Mouse (Mus musculus) CH12F3 (cell line): ENCODE results near the gene Cyb5r2.

Source experiments
- in situ Hi-C: fragments of 300-500 bp; cut with MboI; formaldehyde crosslinking; loops from 2 replicates; pipeline ENCODE4 v1.14.3; 2020; ENCODE audit warnings: low sequenced_read_pairs

Cyb5r2 gene

DNA sequence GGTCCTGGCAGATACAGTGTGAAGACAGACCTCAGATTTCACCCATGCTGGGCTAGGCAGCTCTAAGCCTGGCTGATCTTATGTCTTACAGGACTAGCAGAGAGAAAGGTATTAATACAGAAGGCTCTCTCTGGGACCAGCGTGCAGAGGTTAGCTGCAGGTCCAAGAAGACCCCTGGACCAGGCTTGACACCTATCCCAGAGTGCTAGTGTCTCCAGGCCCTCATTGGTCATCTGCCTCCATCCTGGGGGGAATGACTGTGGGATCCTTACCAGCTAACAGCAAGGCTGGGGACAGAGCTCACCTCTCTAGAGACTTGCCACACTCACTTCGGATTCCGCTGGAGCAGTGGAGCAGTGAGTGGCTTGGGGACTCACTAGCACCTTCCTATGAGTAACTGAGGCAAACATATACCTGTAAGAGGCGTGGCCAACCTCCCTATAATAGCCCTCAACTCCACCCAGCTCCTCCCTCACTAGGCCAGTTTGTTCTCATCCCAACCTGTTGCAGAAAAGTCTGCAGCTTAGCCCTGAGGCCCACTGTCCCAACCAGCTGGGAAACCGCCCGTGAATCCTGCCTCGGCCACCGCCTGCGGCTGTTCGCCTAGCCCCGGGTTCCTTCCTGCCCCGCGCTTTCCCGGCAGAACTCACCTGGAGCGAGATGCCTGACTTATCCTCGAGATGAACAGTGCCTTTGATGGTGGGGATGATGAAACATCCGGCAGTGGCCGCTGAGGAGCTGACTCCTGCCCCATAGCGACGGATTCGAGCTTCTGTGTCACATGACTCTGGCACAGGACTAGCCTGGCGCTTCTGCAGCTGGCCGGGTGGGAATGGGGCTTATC, at the start of gene Cyb5r2:
Gene Cyb5r2, minus strand, starts transcription at position 725 of the 844 bp plus-strand sequence.
- in situ Hi-C loops = loop anchor here (25.0 kb wide), 1 partner anchor 545 kb away; the partner anchor contains the start of gene Rbmxl2

DNA sequence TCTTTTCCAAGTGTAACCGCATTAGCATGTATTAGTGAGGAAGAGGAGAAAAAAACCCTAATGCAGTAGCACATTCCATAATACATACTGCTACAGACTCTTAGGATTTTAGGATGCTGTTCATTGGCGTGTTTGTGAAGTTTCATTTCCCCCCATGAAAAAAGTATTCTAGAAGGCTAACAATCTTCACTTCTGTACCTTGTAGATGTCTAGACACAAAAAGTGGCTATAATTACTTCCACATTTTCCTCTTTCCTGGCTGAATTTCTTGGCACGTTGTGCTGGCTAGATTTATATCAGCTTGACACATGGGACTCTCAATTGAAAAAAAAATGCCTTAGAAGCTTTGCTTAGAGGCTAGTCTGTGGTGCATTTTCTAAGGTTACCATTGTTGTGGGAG, 44.3 kb upstream of the Cyb5r2 start:
- in situ Hi-C loops = no loop called here

DNA sequence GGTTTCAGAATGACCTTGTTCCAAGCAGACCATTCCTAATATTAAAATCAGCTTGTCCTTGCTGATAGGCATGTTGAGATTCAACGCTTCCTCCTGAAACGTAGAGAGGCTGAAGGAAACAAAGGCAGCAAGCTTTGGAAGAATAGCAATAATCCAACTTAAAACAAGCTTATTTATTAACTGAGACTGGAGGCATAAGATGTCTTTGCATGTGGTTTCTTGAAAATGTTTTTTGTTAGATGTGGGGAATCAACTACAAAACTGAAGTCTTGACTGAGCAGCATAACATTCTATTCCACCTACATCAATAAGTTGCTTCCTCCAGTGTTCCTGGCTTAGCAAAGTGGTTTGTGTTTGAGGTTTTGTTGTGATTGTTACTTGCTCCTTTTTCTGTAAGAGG, 43.3 kb upstream of the Cyb5r2 start, which contains the start of gene Ovch2:
Gene Ovch2, minus strand, starts transcription at position 101 of the 400 bp plus-strand sequence.
- in situ Hi-C loops = no loop called here

DNA sequence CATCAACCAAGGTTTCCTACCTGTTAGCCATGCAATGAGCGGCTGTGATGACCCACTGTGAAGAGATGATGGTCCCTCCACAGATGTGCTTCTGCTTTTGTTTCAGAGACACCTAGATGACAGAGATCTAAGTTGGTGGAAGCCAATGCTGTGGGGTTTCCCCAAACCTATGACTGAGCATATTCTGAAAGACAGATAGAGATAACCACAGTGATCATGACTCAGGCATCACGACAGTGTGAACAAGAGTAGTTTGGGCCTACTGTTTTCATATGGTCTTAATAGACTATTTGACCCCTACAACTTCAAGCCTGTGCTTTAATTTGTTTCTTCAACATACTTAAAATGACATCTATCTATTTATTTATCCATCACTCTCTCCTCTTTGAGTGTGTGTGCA, 38.7 kb upstream of the Cyb5r2 start:
- in situ Hi-C loops = no loop called here

DNA sequence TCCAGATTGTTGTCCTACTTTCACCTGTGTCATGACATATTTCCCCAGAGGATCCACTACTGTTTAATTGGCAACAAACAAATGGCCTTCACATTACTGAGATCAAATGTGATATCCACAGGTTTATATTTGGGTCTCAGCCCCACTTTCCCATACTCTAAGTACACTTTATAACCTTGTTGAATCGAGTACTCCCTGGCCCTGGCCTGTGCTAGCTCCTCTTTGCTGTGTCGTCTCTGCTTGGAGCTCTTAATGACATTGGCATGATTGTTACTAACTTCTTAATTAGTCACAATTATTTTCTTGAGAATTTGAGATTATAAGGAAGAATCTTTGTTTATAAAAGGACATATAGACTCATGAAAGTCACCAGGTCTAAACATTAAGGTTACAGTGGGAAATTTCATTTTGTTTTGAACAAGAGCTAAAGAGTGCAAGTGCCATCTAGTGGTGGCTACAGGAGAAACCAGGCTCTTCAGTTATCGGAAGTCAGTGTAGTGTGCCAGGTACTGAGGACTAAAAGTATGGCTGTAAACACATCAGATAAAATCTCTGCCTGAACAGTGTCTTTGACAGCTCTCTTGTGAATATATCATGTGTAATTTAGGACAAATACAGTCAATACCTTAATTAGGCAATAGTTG, 30.3 kb upstream of the Cyb5r2 start:
- in situ Hi-C loops = no loop called here

DNA sequence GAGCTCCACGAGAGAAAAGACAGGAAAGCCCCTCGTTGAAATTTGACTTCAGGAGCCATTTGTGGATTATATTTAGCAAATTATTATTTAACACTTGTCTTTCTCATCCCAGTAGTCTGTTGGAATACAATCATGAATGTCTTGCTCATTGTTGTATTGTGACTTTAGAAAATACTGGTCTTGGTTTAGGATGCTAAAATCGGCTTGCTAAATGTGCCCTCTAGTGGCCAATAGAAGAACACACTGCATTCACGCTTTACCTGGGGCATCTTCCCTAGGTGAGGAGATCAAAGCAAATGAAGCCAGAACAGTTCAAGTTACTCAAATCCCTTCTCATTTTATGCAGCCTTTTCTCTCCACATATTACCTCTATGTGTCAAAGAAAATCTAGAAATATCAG, 21.8 kb upstream of the Cyb5r2 start:
- in situ Hi-C loops = no loop called here

DNA sequence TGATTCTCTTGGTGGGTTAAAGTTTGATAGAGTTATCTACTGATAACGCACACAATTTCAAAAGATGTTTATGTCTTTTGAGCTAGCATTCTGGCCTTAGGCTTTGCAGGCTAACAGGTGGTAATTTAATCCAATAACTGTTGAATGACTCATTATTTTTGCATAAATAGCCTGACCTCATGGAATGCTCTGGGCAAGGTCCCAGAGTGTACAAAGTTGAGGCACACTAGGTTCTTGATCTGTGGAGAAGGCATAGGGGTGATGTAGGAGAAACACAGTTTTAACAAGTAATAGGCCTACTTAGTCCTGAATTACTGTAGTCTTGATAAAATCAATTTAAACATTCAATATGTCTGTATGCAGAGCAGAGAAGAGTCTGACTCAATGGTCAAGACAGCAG, 20.4 kb upstream of the Cyb5r2 start:
- in situ Hi-C loops = no loop called here

DNA sequence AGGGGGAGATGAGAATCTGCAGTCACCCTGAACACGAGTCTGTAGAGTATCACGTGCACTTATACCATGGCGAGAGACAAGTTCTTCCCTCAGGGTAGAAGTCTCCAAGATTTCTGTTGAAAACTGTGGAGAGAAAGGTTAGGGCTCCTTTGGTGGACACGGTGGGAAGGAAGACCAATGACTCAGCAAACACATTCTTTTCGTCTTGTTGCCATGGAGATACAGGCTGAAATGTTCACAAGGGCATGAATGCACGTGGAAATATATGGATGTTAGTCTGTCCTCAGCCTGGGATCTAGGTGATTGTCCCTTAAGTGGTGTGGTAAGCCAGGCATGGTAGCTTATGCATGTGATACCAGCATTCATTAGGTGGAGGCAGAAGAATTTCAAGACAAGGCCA, 13.0 kb upstream of the Cyb5r2 start:
- in situ Hi-C loops = loop anchor here (25.0 kb wide), 1 partner anchor 559 kb away; the partner anchor contains the start of gene Rbmxl2

DNA sequence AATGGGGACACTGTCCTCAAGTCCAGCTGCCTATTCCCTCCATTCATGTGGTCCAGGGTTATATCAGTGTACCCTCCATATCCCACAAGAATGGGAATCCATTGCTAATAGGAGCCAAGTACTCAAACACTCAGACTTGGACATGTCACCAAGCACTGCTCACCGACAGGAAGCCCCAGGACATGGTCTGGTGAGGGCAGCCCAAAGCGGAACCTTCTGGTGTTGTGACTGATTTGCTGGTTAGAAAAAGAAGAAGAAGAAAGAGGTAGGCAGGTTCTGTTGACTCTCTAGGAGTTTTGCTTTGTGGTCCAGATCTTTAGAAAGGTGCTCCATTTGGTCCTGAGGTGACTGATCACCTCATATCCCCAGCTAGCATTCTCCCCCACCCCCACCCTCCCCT, 1.1 kb downstream of the Cyb5r2 start:
- in situ Hi-C loops = loop anchor here (25.0 kb wide), 1 partner anchor 544 kb away; the partner anchor contains the start of gene Rbmxl2

DNA sequence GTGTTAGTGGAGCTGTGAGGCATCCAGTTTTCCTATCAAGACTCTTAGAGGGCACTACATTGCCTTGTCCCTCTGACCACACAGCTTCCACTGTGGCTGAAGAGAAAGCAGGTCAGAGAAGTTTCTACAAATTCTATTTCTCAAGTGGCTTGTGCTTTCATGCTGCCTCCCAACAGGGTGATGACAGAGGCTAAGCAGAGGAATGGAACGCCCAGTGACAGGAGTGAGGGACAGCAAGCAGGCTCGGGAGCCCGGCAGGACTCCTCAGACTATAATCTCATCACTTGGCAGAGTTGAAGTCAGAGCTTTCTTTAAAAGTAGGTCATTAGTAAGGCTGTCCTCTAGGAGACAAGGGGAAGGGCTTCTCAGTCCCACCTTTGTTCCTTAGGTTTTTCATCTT, 1.9 kb downstream of the Cyb5r2 start:
- in situ Hi-C loops = loop anchor here (25.0 kb wide), 1 partner anchor 544 kb away; the partner anchor contains the start of gene Rbmxl2

DNA sequence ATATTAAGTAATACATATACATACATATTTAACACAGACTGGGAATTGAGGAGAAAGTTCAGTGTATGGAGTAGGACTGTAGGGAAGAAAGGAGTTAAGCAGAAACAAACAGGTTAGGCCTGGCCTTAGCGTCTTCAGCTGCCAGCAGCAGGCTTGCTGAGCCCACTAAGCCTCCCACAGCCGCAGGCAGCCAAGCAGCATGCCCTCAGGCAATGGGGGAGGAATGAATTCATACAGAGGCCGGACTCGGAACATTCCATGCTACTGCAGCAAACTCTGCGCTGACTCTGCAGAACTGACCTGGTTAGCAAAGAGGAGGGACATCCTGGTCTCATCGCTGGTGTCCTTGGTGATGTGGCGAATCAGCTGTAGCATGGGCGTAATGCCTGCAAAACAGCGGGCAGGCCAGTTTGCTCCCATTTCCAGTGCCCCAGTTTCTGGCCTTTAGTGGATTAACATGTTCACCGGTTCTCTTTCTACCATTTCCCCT, 5.8 kb downstream of the Cyb5r2 start:
- in situ Hi-C loops = loop anchor here (25.0 kb wide), 1 partner anchor 540 kb away; the partner anchor contains the start of gene Rbmxl2

DNA sequence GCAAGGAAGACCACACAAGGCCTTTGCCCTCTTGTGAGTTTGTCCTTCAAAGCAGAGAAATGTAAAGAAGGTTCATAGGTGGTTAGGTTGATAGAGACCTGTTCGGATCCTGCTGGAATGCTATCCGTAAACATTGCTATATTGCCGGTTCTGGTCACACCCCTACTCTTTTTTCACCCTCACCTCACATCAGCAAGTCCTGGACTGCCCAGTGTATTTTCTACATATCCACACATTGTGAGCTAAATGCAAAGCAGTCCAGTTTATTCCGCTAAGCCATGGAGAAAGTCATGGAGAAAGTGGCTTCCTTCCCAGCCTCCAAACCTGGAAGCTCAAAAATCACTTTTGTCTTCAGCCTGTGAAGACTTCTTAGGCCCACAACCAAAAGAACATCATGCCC, 8.1 kb downstream of the Cyb5r2 start:
- in situ Hi-C loops = loop anchor here (25.0 kb wide), 1 partner anchor 537 kb away; the partner anchor contains the start of gene Rbmxl2

DNA sequence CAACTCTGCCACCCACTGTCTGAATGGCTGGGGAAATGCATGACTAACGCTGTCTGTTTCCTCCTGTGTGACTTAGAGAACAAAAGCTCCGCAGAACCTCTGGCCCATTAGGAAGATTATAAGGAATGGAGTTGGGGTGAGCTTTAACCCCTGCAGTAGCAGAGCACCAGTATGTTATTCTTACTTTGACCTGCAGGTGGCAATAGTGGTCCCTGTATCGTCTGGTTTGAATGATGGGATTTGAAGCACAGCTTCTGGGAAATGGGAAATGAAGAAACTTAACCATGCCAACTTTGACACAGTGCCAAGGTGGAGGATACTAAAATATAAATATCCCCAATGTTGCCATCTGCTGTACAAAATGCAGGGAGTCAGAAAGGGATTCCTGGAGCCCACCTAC, 8.6 kb downstream of the Cyb5r2 start:
- in situ Hi-C loops = no loop called here

DNA sequence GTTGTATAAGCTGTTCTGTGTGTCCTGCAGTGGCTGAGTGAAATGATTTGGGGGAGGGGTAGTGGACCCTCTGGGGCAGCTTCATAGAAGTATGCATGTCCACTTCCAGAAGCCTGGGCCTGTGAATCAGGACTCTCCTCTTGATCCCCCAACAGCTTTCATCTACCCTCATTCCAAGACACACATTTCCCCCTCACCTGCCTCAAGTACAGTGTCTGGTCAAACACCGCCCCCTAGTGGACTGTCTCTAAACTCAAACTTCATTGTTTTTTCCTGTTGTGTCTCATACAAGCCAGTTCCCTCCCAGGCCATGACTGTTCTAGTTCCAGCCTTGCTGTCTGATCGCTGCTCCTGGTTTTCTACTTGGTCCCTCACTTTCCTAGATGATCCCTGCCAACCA, 9.9 kb downstream of the Cyb5r2 start:
- in situ Hi-C loops = no loop called here

DNA sequence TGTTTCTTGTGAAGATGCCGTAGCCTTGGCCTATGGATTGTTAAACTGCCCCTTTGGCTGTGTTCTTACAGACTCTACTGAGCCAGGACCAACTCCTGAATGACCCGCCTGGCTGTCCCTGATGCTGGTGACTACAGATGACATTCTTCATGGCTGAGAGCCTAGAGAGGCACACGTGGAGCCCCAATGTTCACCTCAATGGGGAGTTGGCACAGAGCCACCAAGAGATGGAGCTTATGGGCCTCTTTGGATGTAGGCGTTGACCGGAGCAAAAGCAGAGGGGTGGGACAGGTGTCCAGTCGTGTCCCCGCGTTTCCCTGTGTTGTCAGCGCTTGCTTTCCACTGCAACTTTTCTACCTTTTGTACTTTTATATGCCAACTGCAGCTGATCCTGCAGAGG, 10.4 kb downstream of the Cyb5r2 start:
- in situ Hi-C loops = no loop called here

DNA sequence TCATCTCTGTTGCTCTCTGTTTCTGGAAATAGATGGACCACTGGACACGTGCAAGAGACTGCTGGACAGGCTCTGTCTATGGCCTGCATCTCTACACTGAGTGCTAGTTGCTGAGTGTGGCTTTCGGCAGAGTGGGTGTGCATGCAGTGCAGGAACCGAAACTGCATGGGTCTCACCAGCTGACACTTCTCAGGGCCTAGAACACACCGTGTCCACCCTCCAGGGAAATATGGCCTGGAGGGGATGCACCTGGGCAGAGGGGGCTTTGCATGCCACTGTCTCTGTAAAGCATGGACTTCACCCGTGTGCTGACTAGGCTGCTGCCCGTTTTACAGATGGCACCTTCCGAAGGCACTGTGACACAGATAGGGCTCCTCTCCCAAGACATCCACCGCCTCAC, 11.8 kb downstream of the Cyb5r2 start:
- in situ Hi-C loops = no loop called here

DNA sequence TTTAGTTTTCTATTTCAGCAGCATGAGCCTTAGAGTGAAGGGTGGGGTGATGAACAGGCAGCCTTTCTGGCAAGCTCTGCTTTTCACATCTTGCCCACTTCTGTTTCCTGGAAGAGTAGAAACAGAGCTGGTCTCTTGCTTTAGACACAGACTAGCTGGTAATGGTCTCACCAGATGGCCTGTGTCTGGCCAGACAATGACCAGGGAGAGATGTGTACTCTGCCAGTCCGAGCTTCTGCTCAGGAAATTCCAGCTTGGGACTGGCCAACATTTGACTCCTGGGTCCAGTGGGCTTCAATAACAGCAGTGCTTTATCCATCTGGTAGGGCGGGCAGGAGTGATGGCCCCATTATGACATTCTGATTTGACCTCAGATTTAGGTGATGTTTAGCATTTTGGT, 12.7 kb downstream of the Cyb5r2 start:
- in situ Hi-C loops = no loop called here

DNA sequence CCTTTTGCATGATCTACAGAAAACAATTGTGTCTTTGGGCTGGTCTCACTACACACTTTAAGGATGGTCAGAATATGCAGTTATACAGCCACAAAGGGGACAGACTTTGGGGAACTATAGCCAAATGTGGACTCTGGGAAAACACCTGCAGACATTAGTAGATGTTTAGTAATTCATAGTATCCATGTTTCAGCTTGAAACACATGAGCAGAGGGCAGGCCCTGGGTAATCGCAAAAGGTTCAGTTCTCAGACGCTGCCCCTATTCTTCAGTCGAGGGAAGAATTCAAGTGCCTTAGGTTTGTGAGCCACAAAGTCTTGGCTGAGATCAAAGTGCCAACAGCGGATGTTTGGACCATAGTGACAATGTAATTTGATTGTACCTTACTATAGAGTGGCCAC, 13.4 kb downstream of the Cyb5r2 start:
- in situ Hi-C loops = no loop called here

DNA sequence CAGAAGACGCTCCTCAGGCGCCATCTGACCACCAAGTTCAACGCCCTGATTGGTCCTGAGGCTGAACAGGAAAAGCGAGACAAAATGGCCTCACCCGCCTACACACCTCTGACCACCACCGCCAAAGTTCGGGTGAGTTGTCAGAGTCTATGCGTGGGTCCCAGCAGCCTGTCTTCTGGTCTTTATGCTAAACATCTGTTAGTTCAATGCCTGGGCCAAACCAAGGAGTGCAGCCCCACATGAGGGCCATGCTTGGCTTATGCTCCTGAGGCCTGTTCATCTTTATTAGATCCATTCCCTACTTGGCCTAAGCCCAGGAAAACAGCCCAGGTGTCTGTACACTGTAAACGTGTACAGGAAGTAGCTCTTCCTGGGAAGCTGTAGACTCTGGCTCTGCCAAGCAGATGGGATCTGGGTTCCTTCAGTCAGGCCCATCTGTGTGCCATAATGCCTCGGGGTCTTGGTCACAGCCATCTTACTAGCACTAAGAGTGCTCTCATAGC, 14.8 kb downstream of the Cyb5r2 start:
- in situ Hi-C loops = no loop called here

DNA sequence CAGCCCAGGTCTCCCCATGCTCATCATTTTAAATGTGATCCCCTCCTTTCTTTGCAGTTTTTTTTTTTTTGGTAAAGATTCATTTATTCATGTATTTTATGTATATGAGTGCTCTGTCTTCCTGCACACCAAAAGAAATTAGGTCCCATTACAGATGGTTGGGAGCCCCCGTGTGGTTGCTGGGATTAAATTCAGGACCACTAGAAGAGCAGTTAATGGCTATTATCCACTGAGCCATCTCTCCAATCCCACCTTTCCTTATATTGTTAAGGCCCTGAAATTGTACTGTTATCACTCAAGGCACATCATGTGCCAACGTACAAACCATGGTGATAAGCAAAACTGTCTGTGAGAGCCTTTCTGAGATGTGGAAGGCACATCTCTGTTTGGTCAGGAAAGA, 19.1 kb downstream of the Cyb5r2 start:
- in situ Hi-C loops = no loop called here

DNA sequence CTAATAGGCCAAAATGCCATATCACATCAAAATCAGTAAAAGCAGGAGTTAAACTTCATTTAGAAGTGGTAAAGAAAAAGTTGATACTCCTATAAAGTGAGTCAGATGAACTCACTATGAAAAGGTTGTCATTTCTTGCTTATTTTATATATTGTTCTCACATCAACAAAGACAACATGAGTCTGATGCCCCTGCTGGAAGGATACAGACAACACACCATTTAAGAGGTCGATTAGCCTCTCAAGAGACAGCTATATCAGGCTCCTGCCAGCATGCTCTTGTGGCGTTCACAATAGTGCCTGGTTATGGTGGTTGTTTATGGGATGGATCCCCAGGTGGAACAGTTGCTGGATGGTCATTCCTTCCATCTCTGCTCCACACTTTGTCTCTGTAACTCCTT, 24.7 kb downstream of the Cyb5r2 start:
- in situ Hi-C loops = no loop called here

DNA sequence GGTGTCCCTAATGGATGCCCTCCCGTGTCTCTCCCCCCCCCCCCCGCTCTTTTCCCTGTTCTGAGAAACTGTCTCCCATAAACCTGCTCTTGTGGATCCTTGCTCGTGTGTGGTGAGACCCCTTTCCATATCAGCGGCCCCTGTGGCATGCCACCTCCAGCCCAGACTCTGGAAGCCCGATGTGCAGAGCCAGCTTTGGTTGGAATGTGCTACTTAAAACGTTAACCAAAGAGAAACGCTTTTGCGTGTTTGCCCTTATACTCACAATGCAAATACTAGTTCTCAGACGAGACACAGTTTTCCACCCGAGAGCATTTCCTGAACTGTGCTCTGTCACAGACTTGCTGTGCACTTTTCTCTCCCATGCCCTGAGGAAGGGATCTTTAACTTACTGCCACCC, 27.2 kb downstream of the Cyb5r2 start:
- in situ Hi-C loops = no loop called here
